ENCODE assay signal across 9 mouse cellular contexts in the genomic region with DNA sequence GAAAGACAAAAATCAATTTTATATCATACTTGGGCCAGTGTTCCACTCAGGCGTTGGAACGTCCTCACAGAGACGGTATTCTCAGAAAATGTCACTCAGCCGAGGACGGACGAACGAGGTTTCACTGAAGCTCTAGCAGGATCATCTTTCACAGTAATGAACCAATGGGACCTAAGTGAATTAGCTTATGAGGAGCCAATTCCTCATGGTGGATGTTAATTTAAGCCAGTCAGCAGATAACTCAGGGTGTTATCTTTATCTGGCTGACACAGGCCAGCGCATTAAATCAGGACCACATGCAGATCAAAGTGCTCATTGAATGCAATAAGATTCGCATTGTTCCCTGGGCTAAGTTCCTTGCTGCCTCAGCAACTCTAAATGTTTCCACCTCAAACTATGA. TPM values are rescaled to one million over a fixed set of nuclear protein-coding genes. Genes with fewer than 3 reads are reported as not detected.
DNase-seq lines count a peak whose midpoint lies in the region; ATAC-seq lines count a peak whose summit lies in the region.
"Had no signal": no experiment of that assay in that cellular context is flagged by ENCODE, and none has a peak within 500 bp of the region (broad histone marks: within the 10 kb centered on the region; RNA-seq: fewer than 3 reads in every experiment).

No protein-coding gene starts in this region.

- no peak overlapping the region for H3K4me3 ChIP-seq in heart, embryonic 15.5 days
- H3K4me3 ChIP-seq in forebrain, embryonic 12.5 days (replicated peaks) = 0 out of 2 replicates have a peak overlapping the region, but pooled peaks have one; percentile 1
- H3K4me3 ChIP-seq in midbrain, embryonic 11.5 days (ENCODE audit: low read depth, low read length) = no peak overlapping the region
- H3K4me3 ChIP-seq: liver, embryonic 12.5 days had no signal

- H3K27ac ChIP-seq in heart, embryonic 15.5 days = peak overlapping the region; percentile 66
- H3K27ac ChIP-seq in forebrain, embryonic 12.5 days = peak overlapping the region; percentile 76
- H3K27ac ChIP-seq in midbrain, embryonic 11.5 days (ENCODE audit: low read depth, low read length) = peak overlapping the region; percentile 37; the same call in 1 of the 2 replicates
- H3K27ac ChIP-seq: liver, embryonic 12.5 days had no signal

- no peak overlapping the region for H3K9ac ChIP-seq in heart, embryonic 15.5 days
- no peak overlapping the region for H3K9ac ChIP-seq in forebrain, embryonic 12.5 days
- no peak overlapping the region; the same call in 1 of the 2 replicates for H3K9ac ChIP-seq in midbrain, embryonic 11.5 days (ENCODE audit: low read length)
- H3K9ac ChIP-seq: liver, embryonic 12.5 days had no signal

- no peaks in the 10 kb centered on the region for H3K27me3 ChIP-seq in heart, embryonic 15.5 days
- H3K27me3 ChIP-seq in forebrain, embryonic 12.5 days = peaks cover 9% of the 10 kb centered on the region
- no peaks in the 10 kb centered on the region for H3K27me3 ChIP-seq in midbrain, embryonic 11.5 days (ENCODE audit: control insufficient read depth, insufficient read depth, low read length)
- H3K27me3 ChIP-seq: liver, embryonic 12.5 days had no signal

- no peaks in the 10 kb centered on the region for H3K9me3 ChIP-seq in heart, embryonic 15.5 days (replicated peaks)
- H3K9me3 ChIP-seq in forebrain, embryonic 12.5 days = no peaks in the 10 kb centered on the region
- H3K9me3 ChIP-seq in midbrain, embryonic 11.5 days (ENCODE audit: control insufficient read depth, low read length) = no peaks in the 10 kb centered on the region
- H3K9me3 ChIP-seq: liver, embryonic 12.5 days had no signal

- intact Hi-C loops in heart, postnatal 36 days (cut with DNase I) = no loop called here

- no peak for ATAC-seq in heart, embryonic 15.5 days (replicated peaks; ENCODE audit: insufficient number of reproducible peaks, insufficient read depth, low FRiP score, low read depth)
- ATAC-seq in forebrain, embryonic 12.5 days (ENCODE audit: low FRiP score) = peak; percentile 30
- ATAC-seq in midbrain, embryonic 11.5 days (ENCODE audit: low FRiP score) = peak; percentile 70
- no peak for ATAC-seq in megakaryocyte, adult 5-6 weeks (ENCODE audit: poor library complexity, severe bottlenecking)

- 19% methylated on average over 9 of the region's 9 CpGs for WGBS in heart, embryonic 15.5 days
- WGBS in forebrain, embryonic 12.5 days = 26% methylated on average over 9 of the region's 9 CpGs
- WGBS in midbrain, embryonic 11.5 days = 14% methylated on average over 9 of the region's 9 CpGs

- peaks cover 3% of the 10 kb centered on the region; the same call in 1 of the 2 replicates for H3K36me3 ChIP-seq in heart, embryonic 15.5 days
- no peaks in the 10 kb centered on the region; the same call in 1 of the 2 replicates for H3K36me3 ChIP-seq in forebrain, embryonic 12.5 days (replicated peaks)
- H3K36me3 ChIP-seq in midbrain, embryonic 11.5 days (ENCODE audit: control insufficient read depth, insufficient read depth, low read length) = no peaks in the 10 kb centered on the region
- H3K36me3 ChIP-seq: liver, embryonic 12.5 days had no signal

- no peak overlapping the region; the same call in 1 of the 2 replicates for H3K4me2 ChIP-seq in heart, embryonic 15.5 days
- peak overlapping the region; percentile 37 for H3K4me2 ChIP-seq in forebrain, embryonic 12.5 days
- peak overlapping the region; percentile 42 for H3K4me2 ChIP-seq in midbrain, embryonic 11.5 days
- H3K4me2 ChIP-seq: liver, embryonic 12.5 days had no signal

- DNase-seq in heart, postnatal 36 days = no peak
- DNase-seq in MN1 (ENCODE audit: low spot score) = peak; percentile 37
- DNase-seq in midbrain, embryonic 11.5 days (ENCODE audit: low spot score, missing footprints) = no peak
- no peak for DNase-seq in thymus, postnatal 14 days
- no peak for DNase-seq in spleen, postnatal 14 days (ENCODE audit: low spot score in 2 of 2)

- peaks cover 44% of the 10 kb centered on the region for H3K4me1 ChIP-seq in heart, embryonic 15.5 days (replicated peaks)
- peaks cover 27% of the 10 kb centered on the region for H3K4me1 ChIP-seq in forebrain, embryonic 12.5 days
- H3K4me1 ChIP-seq in midbrain, embryonic 11.5 days (ENCODE audit: control insufficient read depth, insufficient read depth, low read length) = peaks cover 17% of the 10 kb centered on the region
- H3K4me1 ChIP-seq: liver, embryonic 12.5 days had no signal

RNA-seq across cellular contexts. Expression of gene Cdca7l, which starts 53.0 kb away (rescaled TPM):
- polyA plus RNA-seq in heart, embryonic 15.5 days (2015; fragmentation: Nextera tagmentation; extraction: Ambion mirVana) = 10.0 and 19.0 TPM in 2 replicates
- under 1 TPM; 0.17 to 0.30 TPM for total RNA-seq in heart, postnatal 36 days (2021)
- 37.6 and 41.6 TPM in 2 replicates for polyA plus RNA-seq in forebrain, embryonic 12.5 days (2016; fragmentation: Nextera tagmentation; extraction: Ambion mirVana)
- 41.2 and 45.2 TPM in 2 replicates for polyA plus RNA-seq in midbrain, embryonic 11.5 days (2014; fragmentation: Nextera tagmentation; extraction: Ambion mirVana)
- total RNA-seq in megakaryocyte, adult 5-6 weeks (2015) = 17.7 and 22.1 TPM in 2 replicates
- total RNA-seq in megakaryocyte, adult 5-6 weeks (2017) = 41.9 and 50.9 TPM in 2 replicates

Comparison
In these comparisons a context has a peak if more than half of its experiments do, and no peak if none do; other contexts are left out.
1. ATAC-seq: peak in forebrain, embryonic 12.5 days (single experiment) and midbrain, embryonic 11.5 days (single experiment); none in heart, embryonic 15.5 days (single experiment) and megakaryocyte, adult 5-6 weeks (single experiment).
2. Peak in every context shown above with its lines, with median percentiles within 50 percentile points of each other: H3K27ac ChIP-seq.